Mouse (Mus musculus): ENCODE results near the gene Osbpl11.
A peak's percentile ranks its signal among the peaks of the same experiment; 100 is the strongest.
"Not testable (repeated sequence)": the region's sequence is repeated elsewhere in the genome, so short reads cannot be mapped to it uniquely, and the experiment has no call there.

The Osbpl11 gene

DNA sequence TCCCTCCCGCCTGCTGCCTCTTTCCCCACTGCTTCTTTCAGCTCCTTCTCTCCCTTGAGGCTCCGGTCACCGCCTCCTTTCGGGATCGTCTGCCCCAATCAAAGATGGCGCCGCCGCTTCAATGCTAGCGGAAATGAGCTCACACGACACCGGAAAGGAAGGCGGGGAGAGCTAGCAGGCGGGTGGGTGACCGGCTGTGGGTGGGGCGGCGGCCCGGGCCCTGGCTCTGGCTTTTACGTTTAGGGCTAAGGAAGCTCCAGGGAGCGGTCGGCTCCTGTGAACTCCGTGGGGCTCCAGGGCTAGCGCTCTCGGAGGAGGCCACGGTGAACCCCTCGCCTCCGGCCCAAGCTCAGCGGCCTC lies at the start of gene Osbpl11:
Osbpl11 (plus strand) TSS at position 171 of the 360 bp plus-strand sequence.
- DNase-seq (ENCODE audit: low spot score in 2 of 2), result peak; percentile 89 to 95

DNA sequence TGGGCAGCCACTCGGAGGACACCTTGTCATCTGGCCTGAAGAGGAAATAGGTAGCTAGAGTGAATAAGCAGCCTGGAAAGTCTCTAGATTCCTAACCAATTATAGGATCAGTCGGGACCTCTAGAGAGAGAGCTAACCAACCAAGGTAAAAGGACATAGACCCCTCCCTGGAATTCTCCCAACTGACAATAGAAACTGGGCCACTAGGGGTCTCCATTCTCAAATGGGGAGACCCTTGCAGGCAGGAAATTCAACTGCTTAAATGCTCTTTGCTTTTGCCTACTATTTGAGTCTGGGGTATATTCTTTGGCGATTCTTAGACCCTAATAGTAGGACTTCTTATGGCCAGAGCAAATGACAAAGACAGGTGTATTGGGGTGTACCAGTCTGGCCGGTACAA lies 49.7 kb upstream of the Osbpl11 start:
- DNase-seq (ENCODE audit: low spot score in 2 of 2), result no peak

GRCm38 (mm10) chr16:33139061-33139460 lies 45.8 kb upstream of the Osbpl11 start:
- DNase-seq (ENCODE audit: low spot score in 2 of 2), result not testable (repeated sequence)

DNA sequence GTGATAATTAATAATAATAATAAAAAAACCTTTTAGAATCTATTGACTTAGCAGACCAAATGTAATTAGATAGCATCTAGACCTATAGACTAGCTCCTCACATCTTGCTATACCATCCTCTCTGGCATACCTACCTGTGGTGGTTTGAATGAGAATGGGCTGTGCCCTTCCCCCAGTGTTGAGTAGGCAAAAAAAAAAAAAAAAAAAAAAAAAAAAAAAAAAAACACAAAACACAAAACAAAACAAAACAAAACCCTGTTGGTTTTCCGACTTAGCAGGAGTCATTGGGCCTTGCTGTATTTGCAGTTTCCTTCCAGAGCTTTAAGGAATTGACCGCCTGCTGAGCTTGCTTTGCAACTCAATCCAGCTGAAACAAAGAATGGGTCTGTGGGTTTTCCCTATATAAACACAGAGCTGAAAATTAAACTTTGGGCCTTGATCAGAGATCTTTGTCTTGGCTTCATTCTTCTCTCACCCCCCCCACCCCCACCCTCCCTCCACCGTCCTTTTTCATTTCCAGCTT lies 43.1 kb upstream of the Osbpl11 start:
- DNase-seq (ENCODE audit: low spot score in 2 of 2), result no peak

GRCm38 (mm10) chr16:33143452-33143851 lies 41.4 kb upstream of the Osbpl11 start:
- no peak for DNase-seq (ENCODE audit: low spot score in 2 of 2)

- no peak for DNase-seq (ENCODE audit: low spot score in 2 of 2)
These were observed 38.7 kb upstream of the Osbpl11 start for GRCm38 (mm10) chr16:33146185-33146584.

GRCm38 (mm10) chr16:33148135-33148534 lies 36.7 kb upstream of the Osbpl11 start:
- DNase-seq (ENCODE audit: low spot score in 2 of 2), result no peak

DNA sequence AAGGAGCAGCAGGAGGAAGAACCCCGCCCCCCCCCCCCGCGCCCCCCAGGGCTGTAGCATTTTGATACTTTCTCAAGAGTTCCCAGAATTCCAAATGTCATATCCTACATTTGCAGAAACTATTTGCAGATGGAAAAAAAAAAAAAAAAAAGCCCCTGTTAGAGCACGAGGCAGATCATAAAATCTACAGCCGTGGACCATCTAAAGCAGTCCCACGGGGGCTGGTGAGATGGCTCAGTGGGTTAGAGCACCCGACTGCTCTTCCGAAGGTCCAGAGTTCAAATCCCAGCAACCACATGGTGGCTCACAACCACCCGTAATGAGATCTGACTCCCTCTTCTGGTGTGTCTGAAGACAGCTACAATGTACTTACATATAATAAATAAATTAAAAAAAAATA lies 34.0 kb upstream of the Osbpl11 start:
- DNase-seq (ENCODE audit: low spot score in 2 of 2), result not testable (repeated sequence)

GRCm38 (mm10) chr16:33151558-33151957 lies 33.3 kb upstream of the Osbpl11 start:
- peak; percentile 35 to 51 for DNase-seq (ENCODE audit: low spot score in 2 of 2)

- no peak for DNase-seq (ENCODE audit: low spot score in 2 of 2)
These were observed 29.9 kb upstream of the Osbpl11 start for GRCm38 (mm10) chr16:33154992-33155391.

DNA sequence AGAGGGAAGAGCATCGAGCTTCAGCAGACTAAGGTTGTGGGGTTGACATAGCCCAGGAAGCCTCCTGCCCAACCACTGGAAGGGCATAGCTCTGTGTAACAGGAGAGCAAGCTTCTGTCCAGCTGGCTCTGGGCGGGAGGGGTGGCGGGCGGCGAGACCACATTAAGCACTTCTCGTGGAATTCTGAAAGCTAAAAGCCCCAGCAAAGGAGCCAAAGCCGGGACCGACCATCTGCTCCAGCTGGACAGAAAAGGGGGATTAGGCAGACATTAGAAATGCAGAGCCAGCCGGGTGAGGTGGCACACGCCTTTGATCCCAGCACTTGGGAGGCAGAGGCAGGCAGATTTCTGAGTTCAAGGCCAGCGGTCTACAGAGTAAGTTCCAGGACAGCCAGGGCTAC lies 26.9 kb upstream of the Osbpl11 start:
- no peak for DNase-seq (ENCODE audit: low spot score in 2 of 2)

GRCm38 (mm10) chr16:33158590-33159071 lies 26.2 kb upstream of the Osbpl11 start:
- DNase-seq (ENCODE audit: low spot score in 2 of 2), result no peak

DNA sequence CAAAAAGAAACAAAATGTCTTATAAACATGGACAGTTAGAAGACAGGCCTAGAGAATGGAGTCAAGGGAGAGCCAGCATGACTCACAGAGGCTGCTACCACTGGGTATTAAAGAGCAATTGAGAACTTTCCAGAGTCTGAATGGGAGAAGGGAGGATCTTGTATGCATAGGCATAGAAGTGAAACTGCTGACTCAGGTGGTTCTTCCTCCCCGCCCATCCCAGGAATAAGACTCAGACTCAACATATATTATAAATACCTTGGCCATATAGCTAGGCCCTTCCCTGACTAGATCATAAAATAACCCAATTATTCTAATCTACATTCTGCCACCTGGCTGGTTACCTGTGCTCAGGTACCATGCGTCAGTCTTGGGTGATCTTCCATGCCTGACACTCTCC lies 25.5 kb upstream of the Osbpl11 start:
- DNase-seq (ENCODE audit: low spot score in 2 of 2), result no peak

GRCm38 (mm10) chr16:33163330-33164090 lies 21.4 kb upstream of the Osbpl11 start:
- DNase-seq (ENCODE audit: low spot score in 2 of 2), result no peak

DNA sequence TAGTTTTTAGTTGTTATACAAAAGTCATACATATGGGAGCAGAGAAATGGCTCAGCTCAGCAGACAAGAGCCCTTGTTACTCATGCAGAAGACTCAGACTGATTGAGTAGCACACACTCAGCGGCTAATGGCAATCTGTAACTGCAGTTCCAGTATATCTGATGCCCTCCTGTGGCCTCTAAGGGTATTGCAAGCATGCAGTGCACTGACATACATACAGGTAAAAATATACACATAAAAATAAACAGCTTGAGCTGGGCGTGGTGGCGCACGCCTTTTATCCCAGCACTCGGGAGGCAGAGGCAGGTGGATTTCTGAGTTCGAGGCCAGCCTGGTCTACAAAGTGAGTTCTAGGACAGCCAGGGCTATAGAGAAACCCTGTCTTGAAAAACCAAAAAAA lies 18.6 kb upstream of the Osbpl11 start:
- not testable (repeated sequence) for DNase-seq (ENCODE audit: low spot score in 2 of 2)

DNA sequence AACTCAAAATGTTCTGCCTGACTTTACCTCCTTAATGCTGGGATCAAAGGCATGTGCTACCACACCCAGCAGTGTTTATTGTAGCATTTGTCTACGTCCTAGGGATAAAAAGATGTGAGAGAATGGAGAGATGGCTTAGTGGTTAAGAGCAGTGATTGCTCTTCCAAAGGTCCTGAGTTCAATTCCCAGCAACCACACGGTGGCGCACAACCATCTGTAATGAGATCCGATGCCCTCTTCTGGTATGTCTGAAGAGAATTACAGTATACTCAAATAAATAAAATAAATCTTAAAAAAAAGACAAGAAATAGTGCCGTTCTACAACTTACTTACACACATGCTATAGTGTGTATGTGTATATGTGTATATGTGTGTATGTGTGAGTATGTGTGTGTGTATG lies 17.3 kb upstream of the Osbpl11 start:
- no peak for DNase-seq (ENCODE audit: low spot score in 2 of 2)

DNA sequence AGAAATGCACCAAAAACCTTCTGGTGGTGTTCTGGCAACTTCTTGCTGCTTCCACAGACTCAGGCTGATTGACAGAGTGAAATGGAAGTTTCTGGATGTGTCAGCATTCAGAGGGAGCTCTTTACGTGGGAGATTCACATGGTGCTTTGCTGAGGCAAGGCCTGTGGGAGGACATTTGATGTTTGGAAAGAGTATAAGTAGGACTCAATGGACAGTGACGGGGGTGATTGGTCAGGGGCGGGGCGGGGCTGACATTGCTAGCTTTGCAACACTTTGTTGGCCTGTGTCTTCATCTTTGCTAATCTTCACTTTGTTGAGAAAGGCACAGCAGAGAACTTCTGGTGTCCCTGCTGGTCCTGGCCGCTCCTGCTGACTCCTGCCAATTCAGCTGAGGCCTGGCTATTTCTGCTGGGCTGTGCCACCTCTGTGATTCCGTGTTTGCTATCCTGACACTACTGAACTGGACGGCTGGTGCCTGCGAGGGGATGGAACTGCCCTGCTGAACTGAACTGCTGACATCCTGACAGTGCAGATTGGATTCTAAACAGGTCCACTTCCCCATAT lies 15.3 kb upstream of the Osbpl11 start:
- DNase-seq (ENCODE audit: low spot score in 2 of 2), result no peak

GRCm38 (mm10) chr16:33170716-33171587 lies 13.9 kb upstream of the Osbpl11 start:
- no peak for DNase-seq (ENCODE audit: low spot score in 2 of 2)

DNA sequence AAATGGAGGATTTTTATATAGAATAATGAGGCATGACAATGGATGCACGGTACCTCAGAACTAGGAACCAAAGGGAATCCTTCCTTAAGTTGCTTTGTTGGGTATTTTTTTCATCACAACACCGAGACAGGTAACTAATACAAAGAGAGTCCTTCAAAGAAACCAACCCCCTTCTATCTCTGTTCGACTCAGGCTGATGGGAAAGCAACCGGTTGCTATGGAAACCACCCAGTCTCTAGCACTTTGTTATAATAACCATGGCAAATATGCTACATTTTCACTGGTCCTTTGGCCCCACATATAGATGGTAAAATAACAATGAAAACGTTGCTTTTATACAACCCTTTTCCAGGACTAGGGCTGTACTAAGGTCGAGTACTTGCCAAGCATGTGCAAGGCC lies 13.1 kb upstream of the Osbpl11 start:
- no peak for DNase-seq (ENCODE audit: low spot score in 2 of 2)

DNA sequence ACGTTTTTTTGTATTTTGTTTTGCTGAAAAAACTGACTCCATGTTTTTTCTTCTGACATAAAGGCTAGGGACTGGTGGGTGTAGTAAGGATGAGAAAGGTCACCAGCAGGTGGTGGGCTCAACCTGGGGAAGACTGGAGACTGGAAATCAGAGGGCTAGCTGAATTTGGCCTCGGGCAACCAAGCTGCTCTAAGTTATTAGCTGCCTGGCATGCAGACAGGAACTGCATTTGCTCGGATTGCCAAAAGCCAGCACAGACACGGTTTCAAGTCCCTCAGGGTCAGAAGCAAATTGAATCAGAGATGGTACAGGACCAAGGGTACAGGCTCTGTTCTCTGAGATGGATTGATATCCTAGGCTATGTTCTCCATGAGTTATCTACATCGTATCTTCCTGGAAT lies 11.7 kb upstream of the Osbpl11 start:
- DNase-seq (ENCODE audit: low spot score in 2 of 2), result no peak

GRCm38 (mm10) chr16:33174695-33175094 lies 10.2 kb upstream of the Osbpl11 start:
- DNase-seq (ENCODE audit: low spot score in 2 of 2), result no peak

GRCm38 (mm10) chr16:33176831-33177230 lies 8.0 kb upstream of the Osbpl11 start:
- DNase-seq (ENCODE audit: low spot score in 2 of 2), result not testable (repeated sequence)

Data from frontal cortex, postnatal 14 days (tissue).